Mouse (Mus musculus): ENCODE results near the gene Arhgap10.

DNA sequence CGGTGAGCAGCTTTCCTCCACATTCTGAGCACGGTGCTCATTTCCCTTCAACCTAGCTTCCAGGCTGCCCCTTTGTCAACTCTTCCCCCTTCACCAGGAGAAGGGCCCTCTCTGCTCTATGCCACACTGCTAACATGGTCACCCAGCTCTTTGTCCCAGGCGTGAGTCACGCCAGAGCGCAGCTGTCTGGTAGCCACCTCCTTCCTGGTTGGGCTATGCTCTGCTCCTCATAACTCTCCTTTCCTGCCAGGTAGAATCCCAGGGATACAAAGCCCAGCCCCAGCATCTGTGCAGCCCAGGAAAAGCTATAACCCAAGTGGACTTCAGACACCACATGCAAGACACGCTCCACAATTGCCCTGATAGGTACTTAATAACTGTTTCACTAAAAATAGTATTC, 256.5 kb downstream of the Arhgap10 start:
- TF ChIP-seq CTCF (IDR thresholded peaks at IDR 0.05; ENCODE audit: control insufficient read depth, insufficient read depth, insufficient replicate concordance, low read depth, low read length) (no peak), POLR2A (IDR thresholded peaks at IDR 0.05; ENCODE audit: control insufficient read depth, low read depth, low read length) (no peak)
